ENCODE assay signal across 14 mouse cellular contexts in the genomic region with DNA sequence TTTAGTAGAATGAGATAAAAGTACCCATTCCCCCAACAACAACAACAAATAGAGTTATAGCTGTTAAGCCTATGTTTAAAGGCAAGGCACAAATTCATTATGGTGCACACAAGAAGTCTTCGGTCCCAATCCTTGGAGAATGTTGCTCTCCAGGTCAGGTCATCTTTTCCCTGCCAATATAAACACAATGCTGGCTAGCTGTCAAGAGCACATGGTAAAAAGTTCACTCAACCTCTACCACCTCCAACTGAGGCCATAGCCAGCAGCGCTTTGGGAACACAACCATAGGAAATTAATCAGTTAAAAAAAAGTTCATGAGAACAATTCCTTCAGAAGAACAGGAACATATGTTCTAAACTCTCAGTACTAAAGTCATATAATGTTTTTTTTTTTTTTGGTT. TPM values are rescaled to one million over a fixed set of nuclear protein-coding genes. Genes with fewer than 3 reads are reported as not detected.
A peak's percentile ranks its signal among the peaks of the same experiment; 100 is the strongest.
DNase-seq lines count a peak whose midpoint lies in the region; ATAC-seq and TF ChIP-seq lines count a peak whose summit lies in the region.
"Had no signal": no experiment of that assay in that cellular context is flagged by ENCODE, and none has a peak within 500 bp of the region (broad histone marks: within the 10 kb centered on the region; RNA-seq: fewer than 3 reads in every experiment).

No protein-coding gene starts in this region.

- no peaks in the 10 kb centered on the region for H3K4me1 ChIP-seq in lung, adult 2 months (ENCODE audit: control insufficient read depth, insufficient read depth, low read length)
- no peaks in the 10 kb centered on the region for H3K4me1 ChIP-seq in midbrain, postnatal 0 days (ENCODE audit: insufficient read depth, low read length)
- H3K4me1 ChIP-seq: midbrain, embryonic 15.5 days had no signal

- no peak for ATAC-seq in midbrain, postnatal 0 days (ENCODE audit: low FRiP score)
- ATAC-seq: midbrain, embryonic 15.5 days had no signal

- H3K27me3 ChIP-seq in midbrain, postnatal 0 days (ENCODE audit: insufficient read depth, low read length): no peaks in the 10 kb centered on the region
- H3K27me3 ChIP-seq: midbrain, embryonic 15.5 days had no signal

- no peaks in the 10 kb centered on the region for H3K36me3 ChIP-seq in midbrain, postnatal 0 days (ENCODE audit: insufficient read depth, low read length)
- H3K36me3 ChIP-seq: midbrain, embryonic 15.5 days had no signal

- TF ChIP-seq CTCF in lung, adult 2 months (IDR thresholded peaks at IDR 0.05; ENCODE audit: insufficient read depth, low read length): no peak
- no peak for TF ChIP-seq CTCF in midbrain, postnatal 0 days (IDR thresholded peaks at IDR 0.05)

- no peaks in the 10 kb centered on the region for H3K9me3 ChIP-seq in midbrain, postnatal 0 days (ENCODE audit: low read length)
- H3K9me3 ChIP-seq: midbrain, embryonic 15.5 days had no signal

- H3K4me2 ChIP-seq in midbrain, postnatal 0 days (ENCODE audit: low read depth, low read length, poor library complexity, severe bottlenecking): no peak overlapping the region
- H3K4me2 ChIP-seq: midbrain, embryonic 15.5 days had no signal

- H3K9ac ChIP-seq in midbrain, postnatal 0 days (replicated peaks; ENCODE audit: low read length, poor library complexity, severe bottlenecking): no peak overlapping the region
- H3K9ac ChIP-seq: liver, embryonic 14.5 days; midbrain, embryonic 15.5 days had no signal

- DNase-seq in gastrocnemius, adult 18-20 months (ENCODE audit: low spot score): peak; percentile 34
- DNase-seq in gastrocnemius, adult 8-10 months (ENCODE audit: low spot score in 2 of 2): no peak
- DNase-seq in lung, adult 18-20 months: peak; percentile 16 to 62
- no peak for DNase-seq in lung, adult 2 months
- DNase-seq in heart, postnatal 4 days: peak; percentile 28
- peak; percentile 63 for DNase-seq in lung, postnatal 36 days
- DNase-seq in frontal cortex, postnatal 10 days (ENCODE audit: low spot score in 2 of 2): no peak
- no peak for DNase-seq in midbrain, postnatal 0 days (ENCODE audit: low spot score)
- DNase-seq: B cell, adult 2 months; cerebellum, adult 11-12 months; embryo, embryonic 11 days; spleen, adult 18-20 months had no signal

- WGBS in lung, adult 2 months: 43% methylated on average over 2 of the region's 2 CpGs
- WGBS in midbrain, postnatal 0 days: 83% methylated on average over 2 of the region's 2 CpGs

- no peak overlapping the region for H3K4me3 ChIP-seq in lung, adult 2 months (replicated peaks; ENCODE audit: extremely low read depth, low read depth, low read length)
- no peak overlapping the region for H3K4me3 ChIP-seq in midbrain, postnatal 0 days (ENCODE audit: low read depth, low read length)
- H3K4me3 ChIP-seq: midbrain, embryonic 15.5 days had no signal

- H3K27ac ChIP-seq in midbrain, postnatal 0 days (ENCODE audit: low read depth, low read length): no peak overlapping the region
- H3K27ac ChIP-seq: liver, embryonic 14.5 days; midbrain, embryonic 15.5 days had no signal

- no peak for TF ChIP-seq POLR2A in lung, adult 2 months (IDR thresholded peaks at IDR 0.05; ENCODE audit: borderline replicate concordance, extremely low read depth, low read depth, low read length)

RNA-seq across cellular contexts. Expression of gene Epb41l5, which starts 58.8 kb away (rescaled TPM):
- 1 to 10 TPM; 4.1 to 4.5 TPM for total RNA-seq in gastrocnemius, adult 18-20 months (2021)
- 1 to 10 TPM; 4.4 to 5.9 (median 5.6) TPM for total RNA-seq in gastrocnemius, adult 8-10 months (2022)
- 15.8 and 28.0 TPM in 2 replicates for polyA plus RNA-seq in lung, adult 2 months (2012; rRNA removed)
- total RNA-seq in heart, postnatal 4 days (2021): 1 to 10 TPM; 5.5 to 7.9 TPM
- 12.8 and 17.9 TPM in 2 replicates for total RNA-seq in midbrain, postnatal 0 days (2014; rRNA removed)
- 12.2 and 13.5 TPM in 2 replicates for polyA plus RNA-seq in midbrain, postnatal 0 days (2015; fragmentation: Nextera tagmentation; extraction: Ambion mirVana)

Comparison
In these comparisons a context has a peak if more than half of its experiments do, and no peak if none do; other contexts are left out.
1. DNase-seq: peak in gastrocnemius, adult 18-20 months (single experiment), lung, adult 18-20 months (2 of 2), heart, postnatal 4 days (single experiment) and lung, postnatal 36 days (single experiment); none in gastrocnemius, adult 8-10 months (0 of 2), lung, adult 2 months (single experiment), frontal cortex, postnatal 10 days (0 of 2) and midbrain, postnatal 0 days (single experiment).